Mouse (Mus musculus) limb, embryonic 13.5 days (tissue): Measurements from ENCODE around the gene Plg. TPM values are rescaled to one million over a fixed set of nuclear protein-coding genes. Genes with fewer than 3 reads are reported as not detected.

Source experiments
- ATAC-seq: fragments of 200-750 bp; cut with Nextera tagmentation; 2 replicates; pipeline ENCODE4 v1.8.0; 2017; ENCODE audit warnings: low read depth, moderate number of reproducible peaks, moderate TSS enrichment; ENCODE audit not compliant: low FRiP score
- H3K27ac ChIP-seq: fragments of 300-500 bp; sonication (generic); 2 replicates; pipeline ENCODE4 v1.5.1; 2015; ENCODE audit warnings: inconsistent platforms, mild to moderate bottlenecking, moderate library complexity
- H3K27me3 ChIP-seq: fragments of 300-500 bp; sonication (generic); 2 replicates; pipeline ENCODE4 v1.6.1; 2015; ENCODE audit warnings: mild to moderate bottlenecking, inconsistent platforms
- H3K36me3 ChIP-seq: fragments of 300-500 bp; sonication (generic); 2 replicates; pipeline ENCODE4 v1.6.1; 2015; ENCODE audit warnings: inconsistent platforms, mild to moderate bottlenecking, moderate library complexity
- H3K4me1 ChIP-seq: fragments of 300-500 bp; sonication (generic); 2 replicates; pipeline ENCODE4 v1.6.1; 2015; ENCODE audit warnings: inconsistent platforms
- H3K4me2 ChIP-seq: fragments of 300-500 bp; sonication (generic); replicated peaks from 2 replicates; pipeline ENCODE4 v1.6.1; 2015; ENCODE audit warnings: inconsistent platforms, mild to moderate bottlenecking, moderate library complexity
- H3K4me3 ChIP-seq: fragments of 300-500 bp; sonication (generic); 2 replicates; pipeline ENCODE4 v1.5.1; 2015; ENCODE audit warnings: moderate library complexity, mild to moderate bottlenecking, inconsistent platforms
- H3K9ac ChIP-seq: fragments of 300-500 bp; sonication (generic); 2 replicates; pipeline ENCODE4 v1.6.1; 2015; ENCODE audit warnings: mild to moderate bottlenecking, inconsistent platforms
- H3K9me3 ChIP-seq: fragments of 300-500 bp; sonication (generic); 2 replicates; pipeline ENCODE4 v1.6.1; 2016; ENCODE audit warnings: inconsistent platforms
- WGBS: fragments of 180-500 bp; shearing (Covaris S2); methylation state at CpG from one replicate; pipeline ENCODE4 v1.1.7; 2015; 5-methylcytosine and 5-hydroxymethylcytosine counted together
- polyA plus RNA-seq: library from polyadenylated mRNA; unstranded; fragments of >200 nt; fragmentation: Nextera tagmentation; extraction: Ambion mirVana; gene quantifications from 2 replicates; pipeline ENCODE4 v1.2.1, GENCODE M21; 2015

Plg gene
- polyA plus RNA-seq, 1 experiment from 2014 or later, result 0.08 TPM

DNA sequence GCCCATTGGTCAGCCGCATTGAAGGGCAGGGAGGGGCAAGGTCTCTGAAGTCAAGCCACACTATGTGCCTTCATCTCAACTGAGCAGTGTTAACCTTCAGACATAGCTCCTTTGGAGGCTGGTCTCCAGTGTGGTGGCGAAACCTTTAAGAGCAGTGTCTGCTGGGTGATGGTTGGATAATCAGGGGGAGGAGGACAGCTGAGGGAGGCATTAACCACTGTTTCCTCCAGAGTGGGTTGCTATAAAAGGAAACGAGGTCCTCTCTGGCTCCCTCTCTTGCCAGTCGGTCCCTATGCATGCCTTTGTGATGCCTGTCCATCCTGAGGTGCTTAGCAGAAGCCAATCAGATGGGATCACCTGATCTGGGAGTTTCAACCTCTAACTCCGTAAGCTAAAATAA is 90.3 kb downstream of the Plg start:
- H3K9ac ChIP-seq, result no peak overlapping the region
- no peak overlapping the region for H3K4me2 ChIP-seq
- H3K4me1 ChIP-seq, result no peaks in the 10 kb centered on the region
- H3K36me3 ChIP-seq, result no peaks in the 10 kb centered on the region
- H3K27ac ChIP-seq, result no peak overlapping the region
- no peak for ATAC-seq
- 74% methylated on average over 5 of the region's 5 CpGs for WGBS
- no peaks in the 10 kb centered on the region for H3K9me3 ChIP-seq
- 0 out of 2 replicates have a peak, but pooled peaks cover 6% of the 10 kb centered on the region for H3K27me3 ChIP-seq
- no peak overlapping the region for H3K4me3 ChIP-seq

Other genes starting within 250 kb of the Plg start
- gene Map3k4, start 59.8 kb upstream of the Plg start, polyA plus RNA-seq, result 42.6 and 42.7 TPM in 2 replicates
- gene Slc22a3, start 129.1 kb downstream of the Plg start, polyA plus RNA-seq, result 0.65 and 0.66 TPM in 2 replicates
- gene Slc22a2, start 205.5 kb downstream of the Plg start, polyA plus RNA-seq, result not detected in 2 replicates